In genomic region chr10:41879675-41880074, GRCm38 (mm10) we compare ENCODE assay signal across 19 mouse cellular contexts.
A peak's percentile ranks its signal among the peaks of the same experiment; 100 is the strongest.
DNase-seq lines count a peak whose midpoint lies in the region; ATAC-seq and TF ChIP-seq lines count a peak whose summit lies in the region.
"Had no signal": no experiment of that assay in that cellular context is flagged by ENCODE, and none has a peak within 500 bp of the region (broad histone marks: within the 10 kb centered on the region; RNA-seq: fewer than 3 reads in every experiment).

No protein-coding gene starts in this region.

- no peak overlapping the region for H3K4me3 ChIP-seq in heart, embryonic 12.5 days
- H3K4me3 ChIP-seq in midbrain, postnatal 0 days (ENCODE audit: low read depth, low read length), result no peak overlapping the region
- no peak overlapping the region for H3K4me3 ChIP-seq in midbrain, embryonic 10.5 days
- H3K4me3 ChIP-seq: embryonic facial prominence, embryonic 15.5 days; erythroblast, embryonic 14.5 days; heart, embryonic 13.5 days; hindbrain, embryonic 12.5 days had no signal

- H3K9me3 ChIP-seq in heart, embryonic 12.5 days (replicated peaks), result no peaks in the 10 kb centered on the region
- no peaks in the 10 kb centered on the region for H3K9me3 ChIP-seq in midbrain, postnatal 0 days (ENCODE audit: low read length)
- no peaks in the 10 kb centered on the region for H3K9me3 ChIP-seq in midbrain, embryonic 10.5 days (replicated peaks)
- H3K9me3 ChIP-seq: embryonic facial prominence, embryonic 15.5 days; G1E; heart, embryonic 13.5 days; hindbrain, embryonic 12.5 days had no signal

- H3K4me1 ChIP-seq in heart, embryonic 12.5 days (replicated peaks), result peaks cover 37% of the 10 kb centered on the region
- H3K4me1 ChIP-seq in midbrain, postnatal 0 days (ENCODE audit: insufficient read depth, low read length), result no peaks in the 10 kb centered on the region
- peaks cover 23% of the 10 kb centered on the region for H3K4me1 ChIP-seq in midbrain, embryonic 10.5 days

- no peak for TF ChIP-seq CTCF in midbrain, postnatal 0 days (IDR thresholded peaks at IDR 0.05)

- H3K9ac ChIP-seq in heart, embryonic 12.5 days, result no peak overlapping the region
- H3K9ac ChIP-seq in midbrain, postnatal 0 days (replicated peaks; ENCODE audit: low read length, poor library complexity, severe bottlenecking), result no peak overlapping the region
- H3K9ac ChIP-seq: embryonic facial prominence, embryonic 15.5 days; heart, embryonic 13.5 days; hindbrain, embryonic 12.5 days had no signal

- no peak overlapping the region for H3K4me2 ChIP-seq in heart, embryonic 12.5 days
- H3K4me2 ChIP-seq in midbrain, postnatal 0 days (ENCODE audit: low read depth, low read length, poor library complexity, severe bottlenecking), result no peak overlapping the region
- H3K4me2 ChIP-seq: embryonic facial prominence, embryonic 15.5 days; heart, embryonic 13.5 days; hindbrain, embryonic 12.5 days had no signal

- ATAC-seq in heart, embryonic 12.5 days (ENCODE audit: insufficient number of reproducible peaks, low FRiP score), result no peak
- ATAC-seq in midbrain, postnatal 0 days (ENCODE audit: low FRiP score), result no peak
- ATAC-seq: hindbrain, postnatal 0 days had no signal

- 80% methylated on average over 1 of the region's 1 CpGs for WGBS in heart, embryonic 12.5 days
- WGBS in midbrain, postnatal 0 days, result 82% methylated on average over 1 of the region's 1 CpGs
- WGBS in midbrain, embryonic 10.5 days, result 97% methylated on average over 1 of the region's 1 CpGs

- no peaks in the 10 kb centered on the region for H3K27me3 ChIP-seq in heart, embryonic 12.5 days (replicated peaks)
- H3K27me3 ChIP-seq in midbrain, postnatal 0 days (ENCODE audit: insufficient read depth, low read length), result no peaks in the 10 kb centered on the region
- no peaks in the 10 kb centered on the region for H3K27me3 ChIP-seq in midbrain, embryonic 10.5 days (ENCODE audit: low read depth, poor library complexity, severe bottlenecking)
- H3K27me3 ChIP-seq: embryonic facial prominence, embryonic 15.5 days; heart, embryonic 13.5 days; hindbrain, embryonic 12.5 days had no signal

- H3K27ac ChIP-seq in heart, embryonic 12.5 days (ENCODE audit: poor library complexity, severe bottlenecking), result no peak overlapping the region
- H3K27ac ChIP-seq in midbrain, postnatal 0 days (ENCODE audit: low read depth, low read length), result no peak overlapping the region
- H3K27ac ChIP-seq in midbrain, embryonic 10.5 days (replicated peaks), result no peak overlapping the region
- H3K27ac ChIP-seq: embryonic facial prominence, embryonic 15.5 days; heart, embryonic 13.5 days; hindbrain, embryonic 12.5 days; hindbrain, postnatal 0 days had no signal

- peak; percentile 61 to 67 for DNase-seq in cerebellum, postnatal 14 days
- DNase-seq in cerebellum, adult 18-20 months, result no peak
- DNase-seq in heart, adult 11 months, result peak; percentile 80
- DNase-seq in midbrain, postnatal 0 days (ENCODE audit: low spot score), result peak; percentile 15
- DNase-seq in midbrain, embryonic 10.5 days (ENCODE audit: low spot score), result no peak
- no peak for DNase-seq in MN1 (ENCODE audit: low spot score)
- DNase-seq: adrenal gland, postnatal 10 days; cerebellum, adult 11 months; cerebellum, adult 9-11 months; embryo, embryonic 11 days; heart, postnatal 36 days; kidney, adult 11 months had no signal

- H3K36me3 ChIP-seq in heart, embryonic 12.5 days, result no peaks in the 10 kb centered on the region
- no peaks in the 10 kb centered on the region for H3K36me3 ChIP-seq in midbrain, postnatal 0 days (ENCODE audit: insufficient read depth, low read length)
- H3K36me3 ChIP-seq in midbrain, embryonic 10.5 days, result no peaks in the 10 kb centered on the region
- H3K36me3 ChIP-seq: embryonic facial prominence, embryonic 15.5 days; G1E; heart, embryonic 13.5 days; hindbrain, embryonic 12.5 days had no signal

Comparison
In these comparisons a context has a peak if more than half of its experiments do, and no peak if none do; other contexts are left out.
1. DNase-seq: peak in cerebellum, postnatal 14 days (2 of 2), heart, adult 11 months (single experiment) and midbrain, postnatal 0 days (single experiment); none in cerebellum, adult 18-20 months (0 of 2), midbrain, embryonic 10.5 days (single experiment) and MN1 (single experiment).